Mouse (Mus musculus) heart, postnatal 14 days (tissue): ENCODE measurements around the gene Tmprss6. TPM values are rescaled to one million over a fixed set of nuclear protein-coding genes. Genes with fewer than 3 reads are reported as not detected.

Experiments used
- DNase-seq, 2 experiments: peaks; one replicate each; pipeline ENCODE4 v3.0.0; 2021 to 2022
- intact Hi-C: fragments of 180-260 bp; cut with DNase I; formaldehyde crosslinking; loops from one replicate; pipeline ENCODE4 v1.15.1; 2025
- total RNA-seq, 2 experiments: library from RNA; stranded (reverse); gene quantifications; 2 replicates each; pipeline ENCODE4 v1.2.3; 2021

Gene Tmprss6
- total RNA-seq, 2 experiments from 2014 or later: not detected

DNA sequence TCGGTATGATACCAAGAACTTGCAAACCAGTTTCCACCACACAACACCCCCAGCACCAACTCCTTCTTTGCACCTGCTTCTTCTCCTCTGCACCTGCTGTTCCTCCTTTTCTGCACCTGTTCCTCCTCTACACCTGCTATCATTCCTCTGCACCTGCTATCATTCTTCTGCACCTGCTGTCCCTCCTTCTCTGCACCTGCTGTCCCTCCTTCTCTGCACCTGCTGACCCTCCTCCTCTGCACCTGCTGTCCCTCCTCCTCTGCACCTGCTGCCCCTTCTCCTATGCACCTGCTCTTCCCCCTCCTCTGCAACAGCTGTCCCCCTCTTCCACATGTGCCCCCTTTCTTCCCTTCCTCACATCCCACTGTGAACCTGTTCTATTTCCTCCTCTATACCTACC is 18.1 kb upstream of the Tmprss6 start:
- no peak for DNase-seq
- intact Hi-C loops: no loop called here

DNA sequence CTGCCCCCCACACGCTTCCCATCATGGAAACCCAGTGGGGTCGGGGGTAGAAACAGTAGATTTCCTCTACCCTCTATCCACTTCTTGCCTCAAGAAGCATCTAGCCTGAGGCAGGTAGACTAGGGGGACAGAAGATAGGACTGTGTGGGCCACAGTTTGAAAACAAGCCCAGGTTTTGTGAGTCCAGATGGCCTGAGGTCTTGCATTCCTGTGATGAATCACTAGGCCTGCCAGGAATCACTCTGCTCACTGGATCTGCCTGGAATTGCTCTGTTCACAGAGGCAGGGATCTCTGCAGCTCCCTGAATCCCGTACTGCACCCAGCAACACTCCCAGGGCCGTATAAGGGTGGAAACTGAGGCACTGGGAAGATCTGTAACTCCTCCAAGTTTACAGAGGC is 14.9 kb upstream of the Tmprss6 start:
- intact Hi-C loops: no loop called here
- no peak for DNase-seq

DNA sequence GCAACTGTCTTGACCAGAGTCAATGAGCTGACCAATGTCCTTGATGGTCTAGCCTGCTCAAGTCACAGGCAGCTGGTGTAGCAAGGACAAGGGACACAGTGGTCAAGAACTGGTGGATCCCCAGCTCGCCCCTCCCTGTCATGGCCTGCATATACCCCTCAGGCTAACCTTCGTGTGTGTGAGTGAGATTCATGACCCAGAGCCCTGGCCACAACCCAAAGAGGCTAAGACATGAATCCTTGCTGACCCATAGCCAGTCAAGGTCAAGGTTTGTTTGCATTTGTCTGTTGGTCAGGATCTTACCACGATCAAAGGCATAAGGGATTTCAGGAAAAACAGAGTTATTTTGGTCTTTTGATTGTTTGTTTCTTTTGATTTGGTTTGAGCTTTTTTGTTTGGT is 14.1 kb upstream of the Tmprss6 start:
- intact Hi-C loops: no loop called here
- DNase-seq: no peak

DNA sequence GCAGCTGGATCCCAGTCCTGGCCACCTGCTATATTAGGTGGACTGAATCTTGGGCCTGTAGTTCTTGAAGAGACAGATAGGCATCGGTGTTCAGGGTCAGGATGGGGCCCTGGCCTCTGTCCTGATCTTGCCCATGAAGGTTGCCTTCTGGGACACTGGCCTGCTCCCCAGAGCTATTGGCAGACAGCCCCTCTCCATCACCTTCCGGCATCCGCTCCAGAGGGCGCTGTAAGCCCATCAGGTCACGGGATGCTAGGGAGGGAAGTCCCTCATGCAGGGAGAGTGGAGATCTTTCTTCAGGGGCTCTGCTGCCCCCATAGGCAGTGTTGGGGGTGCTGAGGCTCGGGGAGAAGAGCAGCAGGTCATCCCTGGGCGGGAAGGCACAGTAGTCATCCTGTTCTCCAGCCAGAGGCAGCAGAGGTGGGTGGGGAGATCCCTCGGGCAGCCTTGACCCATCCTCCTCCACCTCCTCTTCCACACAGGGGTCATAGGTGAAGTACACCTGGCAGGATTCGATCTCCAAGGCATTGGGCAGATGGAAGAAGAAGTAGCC is 13.1 kb upstream of the Tmprss6 start:
- DNase-seq: peak; percentile 26 to 55
- intact Hi-C loops: no loop called here

DNA sequence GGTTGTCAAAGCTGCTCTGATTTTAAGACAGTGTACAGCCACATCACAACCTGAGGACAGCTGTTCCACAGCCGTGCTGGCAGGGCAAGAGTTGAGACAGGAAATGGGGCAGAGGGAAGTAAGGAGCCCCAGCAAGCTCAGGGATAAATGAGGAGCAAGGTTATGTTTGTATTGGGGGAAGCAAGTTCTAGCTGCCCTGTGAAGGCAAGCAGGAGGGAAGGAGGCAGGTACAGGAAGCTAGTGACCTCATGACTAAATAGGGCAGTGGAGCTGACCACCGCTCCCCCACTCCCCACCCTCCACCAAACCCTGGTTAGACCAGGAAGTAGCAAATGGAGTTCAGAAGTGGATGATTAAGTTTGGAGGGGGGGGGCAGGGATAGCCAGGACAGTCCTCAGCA is 12.6 kb upstream of the Tmprss6 start:
- DNase-seq: no peak
- intact Hi-C loops: no loop called here

DNA sequence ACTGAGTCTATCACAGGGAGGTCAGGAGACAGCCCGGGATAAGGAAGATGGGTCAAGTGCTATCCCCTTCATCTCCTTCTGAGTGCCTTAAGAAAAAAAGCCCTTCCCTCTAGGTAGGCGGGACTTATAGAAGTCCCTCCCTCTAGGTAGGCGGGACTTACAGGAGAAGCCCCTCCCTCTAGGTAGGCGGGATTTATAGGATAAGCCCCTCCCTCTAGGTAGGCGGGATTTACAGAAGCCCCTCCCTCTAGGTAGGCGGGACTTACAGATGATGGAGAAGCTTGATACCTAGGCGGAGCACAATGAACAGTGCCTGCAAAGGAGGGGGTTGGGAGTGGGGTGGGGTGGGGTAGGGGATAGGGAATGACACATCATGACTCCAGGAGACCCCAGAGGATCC is 11.7 kb upstream of the Tmprss6 start:
- intact Hi-C loops: no loop called here
- no peak for DNase-seq

DNA sequence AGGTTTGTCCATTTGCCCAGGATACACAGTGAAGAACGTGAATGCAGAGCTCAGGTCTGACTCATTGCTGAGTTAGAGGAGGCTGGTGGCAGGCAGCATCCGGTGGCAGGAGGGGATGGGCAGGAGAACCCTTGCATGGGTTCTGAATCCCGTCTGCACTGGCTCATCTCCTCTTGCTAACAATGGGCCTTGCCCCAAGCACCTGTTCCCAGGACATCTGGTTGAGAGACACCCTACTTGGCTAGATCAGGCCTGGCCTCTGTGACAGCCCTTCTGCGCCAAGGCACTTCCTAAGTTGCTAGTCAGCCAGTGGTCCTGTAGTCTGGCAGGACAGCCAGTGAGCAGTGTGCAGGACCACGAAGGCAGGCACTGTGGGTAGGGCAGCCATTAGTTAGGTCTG is 11.0 kb upstream of the Tmprss6 start:
- no peak for DNase-seq
- intact Hi-C loops: no loop called here

DNA sequence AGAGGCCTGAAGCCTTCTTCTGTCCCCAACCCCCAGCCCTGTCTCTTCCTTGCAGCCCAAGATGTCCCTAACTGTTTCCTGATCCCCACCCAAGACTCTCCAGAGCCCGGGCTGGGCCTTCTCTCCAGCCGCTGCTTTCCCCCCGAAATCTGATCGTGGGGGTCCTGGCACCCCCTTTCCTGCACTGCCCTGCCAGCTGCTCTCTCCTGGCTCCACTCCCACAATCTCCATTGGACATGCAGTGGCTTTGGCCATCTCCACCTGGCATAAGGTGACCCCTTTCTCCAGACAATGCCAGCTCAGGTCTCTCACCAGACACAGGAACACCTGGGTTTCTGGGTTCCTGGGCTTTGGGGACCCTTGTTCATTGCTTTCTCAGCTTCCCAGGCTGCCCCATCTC is 9.6 kb upstream of the Tmprss6 start:
- DNase-seq: no peak
- intact Hi-C loops: no loop called here

DNA sequence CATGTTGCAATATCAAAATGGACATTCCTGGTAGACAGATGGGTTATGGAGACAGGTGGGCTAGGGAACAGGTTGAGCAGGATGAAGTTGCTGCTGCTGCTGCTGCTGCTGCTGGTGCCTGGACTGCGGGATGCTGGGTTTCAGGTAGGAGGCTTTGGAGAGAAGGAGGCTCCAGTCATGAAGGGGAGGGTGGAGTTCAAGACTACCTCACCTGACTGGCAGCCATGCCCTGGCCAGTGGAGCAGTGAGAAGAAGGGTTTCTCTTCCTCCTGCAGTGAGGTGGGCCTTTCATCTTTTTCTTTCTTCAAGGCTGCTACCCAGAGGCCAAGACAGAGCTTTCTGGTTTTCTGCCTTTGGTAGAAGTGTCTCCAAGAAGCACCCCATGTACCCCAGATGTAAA is 8.4 kb upstream of the Tmprss6 start:
- DNase-seq: no peak
- intact Hi-C loops: no loop called here

DNA sequence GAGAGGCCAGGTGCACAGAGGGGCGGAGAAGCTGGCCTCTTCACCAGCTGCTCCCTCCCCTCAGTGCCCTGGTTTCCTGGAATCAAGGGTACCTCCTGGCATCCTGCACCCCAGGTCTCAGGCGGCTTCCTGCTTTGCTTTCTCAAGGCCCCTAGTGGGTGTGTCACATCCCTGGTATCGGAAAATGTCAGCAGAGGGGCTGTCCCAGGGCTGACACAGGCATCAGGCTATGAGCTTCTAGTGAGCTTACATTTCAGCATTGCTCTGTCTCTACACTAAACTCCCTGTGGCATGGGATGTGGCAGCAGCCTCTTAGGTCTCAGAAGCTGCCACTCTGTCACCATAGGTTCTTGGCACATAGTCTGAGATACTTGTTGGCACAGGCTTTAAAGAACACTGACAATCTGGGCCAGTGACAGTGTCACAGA is 7.2 kb upstream of the Tmprss6 start:
- intact Hi-C loops: no loop called here
- no peak for DNase-seq

DNA sequence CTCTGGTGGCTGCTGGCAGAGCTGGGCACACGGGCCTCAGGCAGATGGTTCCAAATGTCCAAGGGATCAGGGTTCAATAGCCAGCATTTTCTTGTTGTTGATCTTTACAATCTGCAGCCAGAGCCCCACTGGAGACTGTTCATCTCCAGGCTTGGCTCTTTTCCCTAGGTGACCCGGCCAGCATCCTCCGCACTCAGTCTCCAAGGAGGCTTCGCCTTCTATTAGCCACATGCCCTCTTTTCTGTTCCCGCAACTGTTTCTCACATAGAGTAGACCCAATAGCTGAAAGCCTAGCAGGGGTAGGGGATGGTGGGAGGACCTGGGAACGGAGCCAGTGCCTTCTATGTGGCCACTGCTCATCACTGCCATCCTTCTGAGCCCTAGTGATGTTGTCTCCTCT is 5.0 kb upstream of the Tmprss6 start:
- intact Hi-C loops: no loop called here
- no peak for DNase-seq

DNA sequence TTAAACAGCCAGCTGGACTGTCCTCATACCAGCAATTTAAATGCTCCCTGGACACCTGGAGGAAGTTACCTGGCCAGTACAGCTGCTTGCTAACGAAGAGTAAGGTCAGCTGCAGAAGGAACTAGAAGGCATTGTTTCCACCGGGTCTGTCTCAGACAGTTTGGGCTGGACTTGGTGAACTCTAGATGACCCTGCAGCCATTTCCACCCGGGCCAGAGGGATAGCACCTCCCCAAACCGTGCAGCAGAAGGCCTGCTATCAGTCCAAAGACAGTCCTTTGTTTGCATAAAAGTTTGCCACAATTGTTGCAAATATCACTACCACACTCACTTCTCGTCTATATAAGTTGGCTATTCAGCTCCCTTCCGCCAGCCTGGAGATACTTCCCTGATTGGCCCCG is 3.5 kb upstream of the Tmprss6 start:
- intact Hi-C loops: no loop called here
- DNase-seq: no peak

DNA sequence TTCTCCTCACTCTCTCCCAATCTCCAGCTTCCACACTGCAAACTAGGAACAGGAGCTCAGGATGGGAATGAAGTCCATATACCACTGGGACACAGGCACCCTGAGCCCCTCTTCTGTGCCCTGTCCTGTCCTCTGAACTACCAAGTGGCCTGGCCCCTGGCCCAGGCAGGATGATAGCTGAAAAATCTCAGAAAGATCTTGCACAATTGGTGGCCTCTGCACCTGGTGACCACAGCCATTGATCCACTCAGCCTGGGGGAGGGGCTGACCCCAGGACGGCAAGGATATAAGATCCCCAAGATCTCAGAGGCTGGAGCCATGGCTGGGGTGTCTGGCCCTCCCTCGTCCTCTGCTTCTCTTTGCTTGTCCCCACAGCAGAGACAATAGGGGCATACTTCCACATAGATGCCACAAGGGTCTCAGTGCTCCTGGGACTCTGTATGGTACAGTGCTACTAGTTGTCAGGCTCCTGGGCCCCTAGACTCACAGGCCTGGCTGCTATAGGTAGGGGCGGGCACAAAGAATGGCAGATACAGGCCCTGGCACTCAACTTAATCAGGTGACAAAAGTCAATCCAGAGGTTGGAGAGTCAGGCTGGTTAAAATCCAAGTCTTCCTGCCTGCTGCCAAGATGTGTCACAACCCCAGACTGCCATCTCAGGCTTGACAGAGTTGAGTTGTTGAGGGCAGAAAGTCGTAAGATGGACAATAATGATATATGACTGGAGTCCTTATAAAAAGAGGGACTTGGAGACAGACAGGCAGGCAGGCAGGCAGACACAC is 2.3 kb upstream of the Tmprss6 start:
- intact Hi-C loops: no loop called here
- no peak for DNase-seq

DNA sequence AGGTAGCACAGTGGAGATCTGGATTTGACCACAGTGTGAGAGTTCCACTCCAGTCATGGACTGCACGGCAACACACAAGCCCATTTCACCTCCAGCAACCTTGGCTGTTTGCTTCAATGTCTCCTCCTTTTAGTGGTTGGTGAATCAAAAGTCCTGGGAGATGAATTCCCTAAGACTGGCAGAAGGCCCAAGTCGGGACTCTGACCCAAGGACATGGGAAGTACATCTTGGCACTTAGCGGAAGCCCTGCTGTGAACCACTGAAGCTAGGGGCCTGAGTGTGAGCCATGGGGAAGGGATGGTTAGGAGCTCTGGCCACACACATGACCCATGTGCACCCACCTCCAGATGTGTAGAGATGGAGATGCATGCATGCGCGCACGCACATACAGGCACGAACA is 864 bp downstream of the Tmprss6 start:
- no peak for DNase-seq
- intact Hi-C loops: no loop called here

DNA sequence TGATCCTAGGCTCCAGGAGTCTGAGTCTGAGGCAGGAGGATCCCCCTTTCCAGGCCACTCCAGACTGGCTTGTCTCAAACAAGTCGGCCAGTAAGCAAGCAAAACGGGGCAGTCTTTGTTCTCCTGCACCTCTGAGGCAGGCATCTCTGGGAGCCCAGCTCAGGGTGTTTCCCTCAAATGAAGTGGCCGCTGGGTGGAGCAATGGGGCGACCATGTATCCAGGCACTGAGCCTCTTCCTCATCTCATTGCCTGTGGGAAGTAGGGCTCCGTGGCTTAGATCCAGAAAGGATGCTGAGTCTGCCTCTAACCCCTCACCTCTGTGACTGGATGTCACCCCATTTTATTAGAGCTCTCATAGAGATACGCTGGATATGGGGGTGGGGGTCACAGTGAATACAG is 1.6 kb downstream of the Tmprss6 start:
- intact Hi-C loops: no loop called here

DNA sequence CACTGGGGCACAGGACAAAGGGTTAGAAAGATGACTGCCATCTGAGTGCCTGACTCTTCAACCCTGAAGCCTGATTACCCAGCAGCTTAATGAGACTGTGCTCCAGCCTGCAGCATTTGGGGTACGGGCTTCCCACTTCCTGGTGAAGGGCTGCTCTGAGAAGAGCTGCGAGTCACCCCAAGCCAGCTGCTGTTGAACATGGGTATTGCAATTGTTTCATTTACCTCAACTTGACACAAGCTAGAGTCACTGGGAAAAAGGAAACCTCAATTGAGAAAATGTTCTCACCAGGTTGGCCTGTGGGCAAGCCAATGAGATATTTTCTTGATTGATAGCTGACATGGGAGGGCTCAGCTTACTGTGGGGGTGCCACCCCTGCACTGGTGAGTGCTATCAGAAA is 5.5 kb downstream of the Tmprss6 start:
- no peak for DNase-seq
- intact Hi-C loops: no loop called here

More for the DNA sequence above, 1.6 kb downstream of the Tmprss6 start:
- DNase-seq: no peak

DNA sequence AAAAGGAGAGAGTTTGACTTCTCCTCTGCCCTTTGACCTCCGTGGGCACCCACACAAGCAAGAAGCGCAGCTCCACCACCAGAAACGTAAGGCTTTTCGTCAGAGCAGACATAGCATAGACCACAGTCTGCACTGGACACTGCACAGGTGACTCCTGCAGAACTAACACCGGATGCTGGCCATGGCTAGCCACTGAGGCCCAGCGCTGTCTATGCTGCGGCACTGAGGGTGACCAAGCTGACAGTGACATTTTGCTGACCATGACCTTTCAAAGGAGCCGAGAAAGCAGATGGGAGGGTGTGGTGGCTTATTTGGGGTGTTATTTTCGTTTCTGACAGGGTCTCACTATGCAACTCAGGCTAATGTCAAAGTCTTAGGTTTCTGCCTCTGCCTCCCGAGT is 11.2 kb downstream of the Tmprss6 start:
- intact Hi-C loops: no loop called here
- DNase-seq: no peak

DNA sequence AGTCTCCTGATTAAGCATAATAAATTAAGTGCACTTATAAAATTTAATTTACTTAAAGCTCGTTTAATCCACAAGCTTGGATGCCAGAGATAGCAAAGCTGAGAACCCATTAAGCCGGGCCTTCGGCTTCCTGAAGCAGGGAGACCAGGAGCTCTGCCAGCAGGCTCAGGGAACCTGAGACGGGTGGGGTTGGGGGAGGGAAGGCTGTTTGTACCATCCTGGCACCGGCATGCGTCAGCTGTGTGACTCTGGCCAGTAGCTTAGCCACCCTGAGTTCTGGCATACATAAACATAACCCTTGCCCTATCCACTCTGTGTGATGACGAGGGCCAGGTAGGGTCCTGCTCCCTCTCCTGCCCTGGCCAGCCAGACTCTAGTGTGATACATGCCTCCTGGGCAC is 12.4 kb downstream of the Tmprss6 start:
- intact Hi-C loops: no loop called here
- DNase-seq: no peak

DNA sequence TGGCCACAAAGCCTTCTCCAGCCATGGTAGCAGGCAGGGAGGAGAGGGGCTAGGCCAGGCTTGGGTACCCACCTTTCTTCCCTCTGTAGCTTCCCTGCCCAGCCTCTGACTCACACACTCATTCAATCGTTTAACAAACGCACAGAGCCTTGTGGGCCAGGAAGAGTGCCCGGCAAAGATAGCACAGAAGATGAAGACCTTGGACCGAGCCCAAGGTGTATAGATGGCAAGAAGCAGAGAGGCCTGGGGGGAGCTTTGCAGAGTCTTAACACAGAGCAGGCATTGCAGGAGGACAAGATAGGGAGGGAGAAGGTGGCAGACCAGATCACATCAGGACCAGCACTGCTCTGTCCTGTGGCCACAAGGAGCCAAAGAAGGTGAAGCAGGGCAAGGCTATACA is 13.3 kb downstream of the Tmprss6 start:
- no peak for DNase-seq
- intact Hi-C loops: no loop called here

DNA sequence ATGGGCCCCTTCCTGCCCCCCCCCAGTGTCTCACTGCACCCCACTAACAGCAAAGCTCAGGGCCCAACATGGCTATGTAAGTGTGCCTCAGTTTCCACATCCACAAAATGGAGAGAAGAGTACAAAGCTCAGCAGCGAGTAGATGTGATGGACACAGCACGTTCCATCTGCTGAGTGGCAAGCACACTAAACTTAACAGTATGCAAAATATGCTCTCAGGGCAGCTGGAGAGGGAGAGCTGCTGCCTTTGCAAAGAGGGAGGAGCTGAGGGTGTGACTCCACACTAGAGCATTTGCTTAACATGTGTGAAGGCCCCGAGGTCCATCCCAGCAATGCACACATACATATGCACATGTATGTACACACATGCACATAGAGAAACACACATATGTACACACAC is 15.5 kb downstream of the Tmprss6 start:
- no peak for DNase-seq
- intact Hi-C loops: no loop called here

DNA sequence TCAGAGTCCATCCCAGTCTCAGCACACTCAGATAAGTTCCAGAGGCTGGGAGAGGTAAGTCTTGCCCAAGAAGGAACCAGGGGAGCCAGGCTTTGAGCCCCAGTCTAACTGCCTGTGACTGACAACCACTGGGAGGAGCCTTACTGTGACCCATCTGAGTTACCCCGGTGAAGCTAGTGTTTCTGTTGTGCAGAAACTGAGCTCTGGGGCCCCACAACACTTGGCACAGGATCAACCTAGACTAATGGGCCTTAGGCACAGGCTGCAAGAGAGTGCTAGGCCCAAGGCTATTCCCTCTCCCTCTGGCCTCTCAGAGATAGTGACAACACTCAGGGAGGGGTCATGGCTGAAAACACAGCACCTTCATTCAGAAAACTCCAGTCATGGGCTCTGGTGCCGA is 17.2 kb downstream of the Tmprss6 start:
- DNase-seq: no peak
- intact Hi-C loops: no loop called here

DNA sequence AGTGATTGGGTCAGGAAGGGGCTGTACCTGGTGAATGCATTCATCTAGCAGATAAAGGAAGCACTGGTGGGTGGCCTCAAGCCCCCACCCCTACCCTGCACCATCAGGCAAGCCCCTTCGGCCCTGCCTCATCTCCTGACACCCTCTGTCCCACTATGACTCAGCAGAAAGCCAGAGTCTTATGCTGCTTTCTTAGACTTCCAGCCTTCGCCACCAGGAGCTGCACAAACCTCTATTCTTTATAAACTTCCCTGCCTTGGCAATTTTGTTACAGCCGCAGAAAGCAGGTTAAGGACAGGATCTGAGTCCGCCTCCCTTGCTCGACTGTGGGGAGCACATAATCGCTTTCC is 18.0 kb downstream of the Tmprss6 start:
- intact Hi-C loops: no loop called here
- no peak for DNase-seq
